Mouse (Mus musculus) heart, embryonic 13.5 days (tissue): ENCODE measurements at regions not wholly inside any gene's neighbourhood (a gene's known extent, or its start where the extent isn't known, plus 50 kb on each side); places are given as distances from the start of the nearest gene placed in this dataset.

Source experiments
- ATAC-seq: fragments of 200-750 bp; cut with Nextera tagmentation; 2 replicates; pipeline ENCODE4 v1.8.0; 2017; ENCODE audit warnings: moderate TSS enrichment; ENCODE audit not compliant: insufficient number of reproducible peaks, low FRiP score, low TSS enrichment; ENCODE audit errors: extremely low read depth
- H3K27ac ChIP-seq: fragments of 300-500 bp; sonication (generic); replicated peaks from 2 replicates; pipeline ENCODE4 v1.5.1; 2015; ENCODE audit warnings: moderate library complexity, mild to moderate bottlenecking, inconsistent platforms
- H3K27me3 ChIP-seq: fragments of 300-500 bp; sonication (generic); replicated peaks from 2 replicates; pipeline ENCODE4 v1.6.1; 2015; ENCODE audit warnings: mild to moderate bottlenecking, inconsistent platforms
- H3K36me3 ChIP-seq: fragments of 300-500 bp; sonication (generic); 2 replicates; pipeline ENCODE4 v1.6.1; 2015; ENCODE audit warnings: mild to moderate bottlenecking, inconsistent platforms
- H3K4me1 ChIP-seq: fragments of 300-500 bp; sonication (generic); 2 replicates; pipeline ENCODE4 v1.6.1; 2015; ENCODE audit warnings: inconsistent platforms
- H3K4me2 ChIP-seq: fragments of 300-500 bp; sonication (generic); 2 replicates; pipeline ENCODE4 v1.6.1; 2015; ENCODE audit warnings: inconsistent platforms, mild to moderate bottlenecking, moderate library complexity
- H3K4me3 ChIP-seq: fragments of 300-500 bp; sonication (generic); 2 replicates; pipeline ENCODE4 v1.5.1; 2015; ENCODE audit warnings: moderate library complexity, mild to moderate bottlenecking, inconsistent platforms
- H3K9ac ChIP-seq: fragments of 300-500 bp; sonication (generic); 2 replicates; pipeline ENCODE4 v1.6.1; 2015; ENCODE audit warnings: inconsistent platforms, mild to moderate bottlenecking, moderate library complexity
- H3K9me3 ChIP-seq: fragments of 300-500 bp; sonication (generic); 2 replicates; pipeline ENCODE4 v1.6.1; 2016; ENCODE audit warnings: inconsistent platforms
- WGBS: fragments of 180-500 bp; shearing (Covaris S2); methylation state at CpG from one replicate; pipeline ENCODE4 v1.1.7; 2015; ENCODE audit warnings: mixed read lengths; 5-methylcytosine and 5-hydroxymethylcytosine counted together

DNA sequence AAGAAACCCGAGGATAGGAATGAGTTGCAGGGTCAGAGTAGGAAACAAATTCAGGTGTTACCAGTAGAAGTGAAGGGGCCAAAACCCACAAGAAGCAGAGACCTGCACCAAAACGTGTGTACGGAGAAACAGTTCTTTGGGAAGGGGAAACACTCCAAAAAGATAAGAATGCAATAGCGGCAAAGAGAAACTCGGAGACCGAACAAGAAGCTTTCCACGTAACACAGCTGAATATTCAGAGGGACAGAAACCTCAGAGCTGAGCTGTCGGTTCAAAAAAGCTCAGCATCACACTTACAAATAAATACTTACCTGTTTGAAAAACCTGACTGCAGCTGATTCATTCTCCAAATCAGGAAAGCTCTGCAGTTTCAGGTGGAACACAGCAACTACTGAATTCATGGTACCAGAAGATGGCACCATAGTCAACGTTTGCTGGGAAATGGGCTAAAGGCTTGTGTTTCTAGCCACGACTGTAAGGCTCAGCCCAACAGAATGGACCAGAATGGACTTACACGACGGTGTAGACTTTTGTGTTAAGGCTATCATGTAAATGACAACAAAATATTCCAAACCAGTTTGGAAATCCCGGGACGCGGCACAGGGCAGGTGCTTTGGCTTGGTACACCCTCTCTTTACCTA, 484.9 kb downstream of the Plcl1 start:
- no peaks in the 10 kb centered on the region for H3K36me3 ChIP-seq
- H3K4me2 ChIP-seq = no peak overlapping the region
- ATAC-seq = no peak
- no peak overlapping the region for H3K27ac ChIP-seq
- H3K9ac ChIP-seq = no peak overlapping the region
- H3K27me3 ChIP-seq = peaks cover 61% of the 10 kb centered on the region
- peaks cover 22% of the 10 kb centered on the region for H3K4me1 ChIP-seq
- no peak overlapping the region for H3K4me3 ChIP-seq
- WGBS = 46% methylated on average over 15 of the region's 15 CpGs
- no peaks in the 10 kb centered on the region for H3K9me3 ChIP-seq

DNA sequence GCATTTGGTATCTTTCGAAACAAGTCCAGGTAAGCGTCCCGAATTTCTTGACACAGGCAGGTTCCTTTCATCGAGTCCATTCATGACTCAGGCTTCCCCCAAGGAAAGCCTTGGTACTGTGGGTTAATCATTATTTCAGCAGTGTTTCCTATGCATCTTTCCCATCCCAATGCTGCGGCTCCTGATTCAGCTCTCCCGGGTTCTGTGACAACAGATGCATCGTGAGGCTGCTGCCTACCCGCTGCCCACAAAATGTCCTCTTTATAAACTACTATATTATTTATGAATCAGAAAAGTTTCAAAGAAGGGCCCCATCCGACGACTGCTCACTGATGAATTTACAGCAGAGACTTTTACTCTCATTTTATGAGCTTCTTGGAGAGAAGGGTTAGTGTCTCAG, 486.2 kb downstream of the Plcl1 start:
- Histone ChIP-seq H3K36me3 (no peaks in the 10 kb centered on the region), H3K4me1 (peaks cover 22% of the 10 kb centered on the region), H3K4me2 (no peak overlapping the region), H3K27me3 (peaks cover 67% of the 10 kb centered on the region), H3K9me3 (no peaks in the 10 kb centered on the region), H3K9ac (no peak overlapping the region), H3K4me3 (no peak overlapping the region), H3K27ac (no peak overlapping the region)
- no peak for ATAC-seq
- 73% methylated on average over 10 of the region's 10 CpGs for WGBS

DNA sequence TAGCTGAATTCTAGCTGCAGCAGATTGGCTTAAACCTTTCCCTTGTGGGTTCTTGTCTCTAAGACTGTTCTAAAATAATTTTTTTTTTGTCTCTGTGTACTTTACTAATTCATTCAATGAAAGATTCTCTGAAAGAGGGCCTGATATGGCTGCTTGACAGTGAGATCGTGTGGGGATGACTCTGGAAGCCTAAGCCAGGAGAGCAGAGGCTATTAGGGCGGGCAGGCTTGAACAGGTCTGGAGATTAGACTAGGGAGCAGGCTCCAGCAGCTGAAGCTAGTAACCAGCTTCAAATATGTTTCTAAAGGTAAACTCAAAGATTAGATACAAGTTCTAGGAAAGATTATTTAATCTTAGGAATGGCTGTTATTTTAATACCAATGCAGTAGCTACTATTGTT, 491.9 kb downstream of the Plcl1 start:
- no peaks in the 10 kb centered on the region for H3K36me3 ChIP-seq
- H3K4me1 ChIP-seq = peaks cover 2% of the 10 kb centered on the region
- peaks cover 29% of the 10 kb centered on the region for H3K27me3 ChIP-seq
- ATAC-seq = no peak
- H3K9me3 ChIP-seq = no peaks in the 10 kb centered on the region
- no peak overlapping the region for H3K27ac ChIP-seq
- H3K4me3 ChIP-seq = no peak overlapping the region
- H3K4me2 ChIP-seq = no peak overlapping the region
- 32% methylated on average over 2 of the region's 2 CpGs for WGBS
- no peak overlapping the region for H3K9ac ChIP-seq

DNA sequence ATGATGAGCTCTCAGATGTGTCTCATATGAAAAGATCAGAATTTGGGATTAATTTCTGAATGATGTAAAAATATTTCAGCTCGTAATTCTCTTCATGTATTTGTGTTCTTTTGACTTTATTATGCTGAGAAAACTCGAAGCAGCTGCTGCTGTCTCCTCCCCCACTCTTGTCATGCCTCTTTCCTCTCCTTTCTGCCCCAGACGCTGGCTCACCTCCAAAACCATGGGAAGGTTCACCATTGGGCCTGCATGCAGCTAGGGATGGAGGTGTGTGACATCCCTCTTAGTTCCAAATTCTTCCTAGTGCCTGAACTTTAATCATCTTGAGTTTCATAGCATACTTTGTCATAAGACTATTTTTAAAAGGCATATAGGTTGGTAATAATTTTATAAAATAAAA, 492.3 kb downstream of the Plcl1 start:
- Histone ChIP-seq H3K4me1 (peaks cover 2% of the 10 kb centered on the region), H3K9ac (no peak overlapping the region), H3K36me3 (no peaks in the 10 kb centered on the region), H3K27me3 (peaks cover 25% of the 10 kb centered on the region), H3K4me3 (no peak overlapping the region), H3K4me2 (no peak overlapping the region), H3K27ac (no peak overlapping the region), H3K9me3 (no peaks in the 10 kb centered on the region)
- ATAC-seq = no peak
- 33% methylated on average over 3 of the region's 3 CpGs for WGBS

DNA sequence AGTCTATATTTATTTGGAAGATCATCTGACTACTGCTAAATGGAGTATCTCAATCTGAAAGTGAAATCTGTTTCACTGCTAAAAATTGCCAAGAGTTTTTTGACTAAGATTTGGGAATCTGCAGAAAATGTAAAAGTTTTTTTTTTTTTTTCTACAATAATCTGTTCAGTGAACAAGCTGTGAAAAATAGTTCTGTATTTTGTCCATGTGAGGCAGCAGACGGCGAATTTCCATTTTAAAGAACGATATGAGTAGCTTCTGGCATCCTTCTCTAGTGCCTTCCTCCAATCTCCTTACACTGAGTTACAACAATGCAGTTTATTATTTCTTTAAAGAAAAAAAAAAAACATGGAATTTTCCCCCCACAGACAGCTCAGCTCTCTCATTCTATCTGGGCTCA, 494.3 kb downstream of the Plcl1 start:
- H3K4me1 ChIP-seq = peaks cover 2% of the 10 kb centered on the region
- no peak overlapping the region for H3K9ac ChIP-seq
- H3K36me3 ChIP-seq = no peaks in the 10 kb centered on the region
- peaks cover 19% of the 10 kb centered on the region for H3K27me3 ChIP-seq
- WGBS = 44% methylated on average over 3 of the region's 3 CpGs
- 0 out of 2 replicates have a peak, but pooled peaks cover under 1% of the 10 kb centered on the region for H3K9me3 ChIP-seq
- no peak overlapping the region for H3K27ac ChIP-seq
- no peak for ATAC-seq
- no peak overlapping the region for H3K4me3 ChIP-seq
- no peak overlapping the region for H3K4me2 ChIP-seq

DNA sequence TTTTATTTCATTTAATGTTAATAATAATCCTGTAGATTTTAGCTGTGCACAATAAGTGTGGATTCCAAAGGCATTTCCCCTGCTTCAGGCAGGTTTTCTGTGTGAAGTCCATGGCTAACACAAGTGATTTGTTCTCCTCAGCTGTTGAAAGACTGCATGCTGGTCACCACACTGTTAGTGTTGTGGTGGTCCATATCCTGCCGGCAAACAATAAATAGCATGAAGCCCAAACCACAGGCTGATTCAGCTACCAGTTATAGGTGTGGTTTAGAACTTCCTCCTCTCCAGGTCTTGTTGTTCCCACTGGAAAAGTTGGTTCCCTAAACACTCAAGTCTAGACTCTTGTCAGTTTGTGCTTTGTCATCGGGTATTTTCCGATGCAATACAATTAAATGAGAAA, 497.5 kb downstream of the Plcl1 start:
- no peaks in the 10 kb centered on the region; the same call in 1 of the 2 replicates for H3K4me1 ChIP-seq
- H3K4me2 ChIP-seq = no peak overlapping the region
- no peak overlapping the region for H3K4me3 ChIP-seq
- no peak overlapping the region for H3K9ac ChIP-seq
- no peaks in the 10 kb centered on the region for H3K27me3 ChIP-seq
- H3K27ac ChIP-seq = no peak overlapping the region
- H3K36me3 ChIP-seq = no peaks in the 10 kb centered on the region
- H3K9me3 ChIP-seq = peaks cover 5% of the 10 kb centered on the region; the same call in 1 of the 2 replicates
- no peak for ATAC-seq
- WGBS = 85% methylated on average over 3 of the region's 3 CpGs

DNA sequence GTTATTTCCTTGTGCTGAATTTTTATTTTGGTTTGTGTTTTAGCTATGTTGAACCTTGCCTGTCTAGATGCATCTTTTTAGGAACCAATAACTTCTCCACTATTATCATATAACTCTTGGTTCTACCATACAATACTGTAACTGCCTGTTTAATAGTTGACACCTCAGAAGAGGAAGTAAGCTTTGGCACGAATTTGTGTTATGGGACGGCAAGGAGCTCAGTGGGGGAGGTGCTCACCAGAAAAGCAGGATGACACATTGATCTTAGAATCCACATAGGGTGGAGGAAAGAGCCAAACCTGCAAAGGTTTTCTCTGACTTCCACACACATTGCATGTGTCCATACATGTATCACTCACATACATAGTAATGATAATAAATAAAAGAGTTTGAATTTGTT, 498.9 kb downstream of the Plcl1 start:
- Histone ChIP-seq H3K4me2 (no peak overlapping the region), H3K4me3 (no peak overlapping the region), H3K27ac (no peak overlapping the region), H3K9me3 (peaks cover 5% of the 10 kb centered on the region; the same call in 1 of the 2 replicates), H3K27me3 (no peaks in the 10 kb centered on the region), H3K36me3 (no peaks in the 10 kb centered on the region), H3K4me1 (no peaks in the 10 kb centered on the region; the same call in 1 of the 2 replicates), H3K9ac (no peak overlapping the region)
- WGBS = 60% methylated on average over 2 of the region's 2 CpGs
- ATAC-seq = no peak

DNA sequence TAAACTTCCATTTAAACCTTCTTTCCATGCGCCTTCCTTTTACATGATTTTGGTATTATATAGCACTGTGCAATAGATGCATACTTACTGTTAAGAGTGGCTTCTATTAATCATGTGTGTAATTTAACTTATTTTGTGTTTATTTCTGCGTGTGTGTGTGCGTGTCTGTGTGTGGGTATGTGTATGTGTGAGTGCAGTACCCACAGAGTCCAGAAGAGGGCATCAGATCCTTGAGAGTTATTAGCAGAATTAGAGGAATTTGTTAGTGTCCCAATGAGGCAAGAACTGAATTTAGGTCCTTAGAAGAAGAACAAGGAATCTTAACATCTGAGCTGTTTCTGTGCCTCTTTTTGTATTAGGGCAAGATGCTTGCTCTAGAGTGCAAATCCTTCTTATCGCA, 499.5 kb downstream of the Plcl1 start:
- no peak overlapping the region for H3K4me2 ChIP-seq
- H3K9ac ChIP-seq = no peak overlapping the region
- H3K36me3 ChIP-seq = no peaks in the 10 kb centered on the region
- no peaks in the 10 kb centered on the region; the same call in 1 of the 2 replicates for H3K4me1 ChIP-seq
- no peak overlapping the region for H3K27ac ChIP-seq
- H3K4me3 ChIP-seq = no peak overlapping the region
- ATAC-seq = no peak
- no peaks in the 10 kb centered on the region for H3K27me3 ChIP-seq
- peaks cover 5% of the 10 kb centered on the region; the same call in 1 of the 2 replicates for H3K9me3 ChIP-seq
- 85% methylated on average over 4 of the region's 4 CpGs for WGBS

DNA sequence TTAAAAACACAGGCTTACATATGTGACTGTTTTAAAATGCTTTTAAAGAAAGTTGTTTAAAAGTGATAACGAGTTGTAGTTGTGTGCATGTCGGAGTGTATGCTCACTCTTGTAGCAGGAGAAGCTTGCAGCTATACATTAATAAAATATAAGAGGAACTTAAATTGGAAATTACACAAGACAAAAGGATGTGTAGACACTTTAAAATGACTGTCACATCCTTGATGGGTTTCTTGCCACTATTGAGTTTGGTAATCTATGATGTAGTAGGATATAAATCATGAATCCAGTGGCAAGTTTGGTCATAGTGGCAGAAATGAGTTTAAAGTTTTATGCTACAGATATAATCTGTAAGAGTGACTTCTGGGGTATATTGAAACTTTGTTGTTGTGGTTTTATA, 504.3 kb downstream of the Plcl1 start:
- Histone ChIP-seq H3K27ac (no peak overlapping the region), H3K9me3 (peaks cover 5% of the 10 kb centered on the region; the same call in 1 of the 2 replicates), H3K36me3 (no peaks in the 10 kb centered on the region), H3K4me3 (no peak overlapping the region), H3K4me2 (no peak overlapping the region), H3K4me1 (no peaks in the 10 kb centered on the region), H3K27me3 (no peaks in the 10 kb centered on the region), H3K9ac (no peak overlapping the region)
- no peak for ATAC-seq
- WGBS = 75% methylated on average over 2 of the region's 2 CpGs

DNA sequence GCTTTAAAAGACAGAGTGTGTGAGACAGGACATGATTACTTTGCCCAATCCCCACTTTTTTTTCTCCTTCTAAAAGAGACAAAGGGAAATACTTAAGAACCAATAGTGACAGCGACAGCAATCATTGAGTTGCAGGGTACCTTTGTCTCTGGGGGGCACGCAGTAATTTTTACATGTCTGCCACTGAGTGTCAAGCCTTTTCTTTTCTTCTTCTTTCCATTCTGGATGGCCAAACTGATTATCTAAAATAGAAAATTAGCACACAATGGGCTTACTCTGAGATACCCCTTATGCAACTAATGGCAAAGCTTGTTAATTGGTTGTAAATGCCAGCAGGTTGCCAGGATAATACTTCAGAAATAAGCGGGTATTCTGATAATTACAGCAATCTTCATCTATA, 508.6 kb downstream of the Plcl1 start:
- WGBS = 74% methylated on average over 3 of the region's 3 CpGs
- Histone ChIP-seq H3K4me2 (no peak overlapping the region), H3K27ac (no peak overlapping the region), H3K4me1 (no peaks in the 10 kb centered on the region), H3K9ac (no peak overlapping the region), H3K36me3 (no peaks in the 10 kb centered on the region), H3K4me3 (no peak overlapping the region), H3K9me3 (no peaks in the 10 kb centered on the region), H3K27me3 (no peaks in the 10 kb centered on the region; the same call in 1 of the 2 replicates)
- ATAC-seq = no peak

DNA sequence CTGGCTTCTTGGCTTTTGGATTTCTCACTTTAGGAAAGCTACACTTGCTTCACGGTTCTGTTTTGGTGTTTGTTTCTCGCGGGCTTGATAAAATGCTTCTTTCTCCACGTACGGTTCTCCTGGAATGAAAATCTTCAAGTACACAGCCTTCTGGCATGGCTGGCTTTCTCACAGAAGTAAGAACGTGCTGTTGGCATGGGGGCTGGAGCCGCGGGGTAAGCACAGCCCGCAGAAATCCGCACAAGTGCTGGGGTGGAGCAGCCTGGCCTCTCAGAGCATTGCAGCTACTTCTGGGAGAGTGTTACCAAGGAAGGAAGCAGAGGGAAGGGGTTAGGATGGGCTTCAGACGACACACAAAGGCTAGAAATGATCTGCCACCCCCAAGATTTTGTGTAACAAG, 510.2 kb downstream of the Plcl1 start:
- H3K27me3 ChIP-seq = no peaks in the 10 kb centered on the region; the same call in 1 of the 2 replicates
- WGBS = 50% methylated on average over 11 of the region's 11 CpGs
- H3K4me1 ChIP-seq = no peaks in the 10 kb centered on the region
- no peak overlapping the region for H3K4me3 ChIP-seq
- H3K9ac ChIP-seq = no peak overlapping the region
- no peak overlapping the region for H3K4me2 ChIP-seq
- ATAC-seq = no peak
- no peaks in the 10 kb centered on the region for H3K9me3 ChIP-seq
- no peaks in the 10 kb centered on the region for H3K36me3 ChIP-seq
- no peak overlapping the region for H3K27ac ChIP-seq

DNA sequence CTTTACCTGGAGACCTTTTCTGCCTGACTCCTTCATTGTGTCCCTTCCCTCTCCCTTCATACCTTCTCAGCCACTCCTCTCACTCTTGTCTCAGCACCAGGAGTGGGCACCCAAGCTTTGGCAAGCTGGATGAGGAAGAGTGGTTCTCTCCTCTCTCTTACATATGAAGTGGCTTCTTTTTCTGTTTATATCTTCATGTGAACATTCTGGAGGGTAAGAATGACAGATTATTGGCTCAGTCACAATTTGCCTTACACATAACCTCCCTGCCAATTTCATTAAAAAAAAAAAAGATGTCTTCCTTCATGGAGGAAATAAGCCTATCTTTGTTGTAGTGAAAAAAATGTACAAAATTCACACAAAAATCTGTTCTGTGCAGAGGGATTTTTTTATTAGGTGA, 513.8 kb downstream of the Plcl1 start:
- Histone ChIP-seq H3K4me2 (no peak overlapping the region), H3K27me3 (no peaks in the 10 kb centered on the region; the same call in 1 of the 2 replicates), H3K9ac (no peak overlapping the region), H3K9me3 (no peaks in the 10 kb centered on the region), H3K4me1 (0 out of 2 replicates have a peak, but pooled peaks cover 6% of the 10 kb centered on the region), H3K36me3 (no peaks in the 10 kb centered on the region), H3K4me3 (no peak overlapping the region), H3K27ac (no peak overlapping the region)
- no peak for ATAC-seq
